Mouse (Mus musculus): ENCODE data around the gene Topaz1.
"Not testable (repeated sequence)": the region's sequence is repeated elsewhere in the genome, so short reads cannot be mapped to it uniquely, and the experiment has no call there.

Topaz1 gene

GRCm38 (mm10) chr9:122807186-122807585, 60.0 kb downstream of the Topaz1 start:
- ATAC-seq (ENCODE audit: insufficient number of reproducible peaks, low FRiP score, low TSS enrichment) = no peak

DNA sequence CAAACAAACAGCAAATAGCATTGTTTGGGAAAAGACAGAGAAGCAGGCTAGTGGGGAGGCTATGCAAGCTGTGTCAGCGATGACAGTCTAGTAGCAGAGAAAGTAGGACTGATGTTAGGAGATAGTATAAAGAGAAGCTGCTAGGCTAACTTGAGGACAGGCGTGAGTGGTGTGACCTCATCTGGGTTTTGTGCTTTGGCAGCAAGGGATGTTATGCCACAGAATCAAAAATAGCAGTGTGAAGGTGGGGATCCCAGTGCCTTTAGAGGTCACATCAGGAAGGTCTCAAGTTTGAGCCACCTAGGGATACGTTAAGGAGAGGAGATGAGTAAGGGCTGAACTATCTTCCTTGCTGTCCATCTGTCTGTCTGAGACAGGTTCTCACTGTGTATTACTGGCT, 63.1 kb downstream of the Topaz1 start:
- no peak for ATAC-seq (ENCODE audit: insufficient number of reproducible peaks, low FRiP score, low TSS enrichment)

GRCm38 (mm10) chr9:122812386-122812785, 65.2 kb downstream of the Topaz1 start:
- ATAC-seq (ENCODE audit: insufficient number of reproducible peaks, low FRiP score, low TSS enrichment) = no peak

- no peak for ATAC-seq (ENCODE audit: insufficient number of reproducible peaks, low FRiP score, low TSS enrichment)
Observed at GRCm38 (mm10) chr9:122814775-122815174, 67.6 kb downstream of the Topaz1 start.

DNA sequence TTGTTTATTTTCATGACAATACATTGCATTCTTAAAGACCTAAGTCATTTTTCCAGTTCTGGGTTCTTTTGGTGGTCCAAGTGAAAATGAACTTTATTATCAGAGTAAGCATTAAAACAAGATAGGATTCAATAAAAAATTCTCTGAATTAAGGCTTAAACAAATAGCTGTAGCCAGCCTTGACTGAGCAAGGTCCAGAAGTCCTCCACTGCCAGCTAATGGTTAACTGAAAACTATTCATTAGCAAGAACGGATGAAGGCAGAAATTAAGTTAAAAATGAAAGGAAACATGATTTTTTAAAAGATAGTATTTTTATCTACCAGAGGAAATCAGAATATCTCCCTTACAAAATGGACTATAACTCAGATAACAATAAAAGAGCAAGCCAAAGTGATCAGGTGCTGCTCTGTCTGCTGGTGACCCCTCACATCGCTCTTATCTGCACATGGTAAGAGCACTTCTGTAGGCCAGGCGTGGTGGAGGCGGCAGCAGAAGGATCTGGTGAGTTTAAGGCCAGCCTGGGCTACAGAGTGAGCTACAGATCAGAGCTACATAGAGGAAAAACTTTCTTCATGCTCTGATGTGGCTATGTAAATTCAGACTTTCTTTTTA, 68.2 kb downstream of the Topaz1 start:
- ATAC-seq (ENCODE audit: insufficient number of reproducible peaks, low FRiP score, low TSS enrichment) = no peak

- no peak for ATAC-seq (ENCODE audit: insufficient number of reproducible peaks, low FRiP score, low TSS enrichment)
Observed at GRCm38 (mm10) chr9:122823374-122824017, 76.3 kb downstream of the Topaz1 start.

DNA sequence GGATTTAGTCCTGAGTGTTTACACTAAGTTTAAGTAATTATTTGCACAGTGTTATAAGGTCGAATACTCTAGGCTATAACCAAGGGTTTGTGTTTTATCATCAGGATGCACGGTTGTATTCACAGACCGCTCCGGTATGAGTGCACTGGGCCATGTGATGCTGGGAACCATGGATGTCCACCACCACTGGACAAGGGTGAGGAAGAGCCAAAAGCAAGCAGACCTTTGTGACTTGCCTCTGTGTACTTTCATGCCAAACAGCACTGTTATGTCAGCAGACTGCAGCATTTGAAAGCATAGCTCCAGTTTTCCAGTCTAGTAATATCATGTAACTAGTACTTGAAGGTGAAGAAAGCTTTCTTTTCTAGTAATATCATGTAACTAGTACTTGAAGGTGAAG, 79.6 kb downstream of the Topaz1 start:
- no peak for ATAC-seq (ENCODE audit: insufficient number of reproducible peaks, low FRiP score, low TSS enrichment)

DNA sequence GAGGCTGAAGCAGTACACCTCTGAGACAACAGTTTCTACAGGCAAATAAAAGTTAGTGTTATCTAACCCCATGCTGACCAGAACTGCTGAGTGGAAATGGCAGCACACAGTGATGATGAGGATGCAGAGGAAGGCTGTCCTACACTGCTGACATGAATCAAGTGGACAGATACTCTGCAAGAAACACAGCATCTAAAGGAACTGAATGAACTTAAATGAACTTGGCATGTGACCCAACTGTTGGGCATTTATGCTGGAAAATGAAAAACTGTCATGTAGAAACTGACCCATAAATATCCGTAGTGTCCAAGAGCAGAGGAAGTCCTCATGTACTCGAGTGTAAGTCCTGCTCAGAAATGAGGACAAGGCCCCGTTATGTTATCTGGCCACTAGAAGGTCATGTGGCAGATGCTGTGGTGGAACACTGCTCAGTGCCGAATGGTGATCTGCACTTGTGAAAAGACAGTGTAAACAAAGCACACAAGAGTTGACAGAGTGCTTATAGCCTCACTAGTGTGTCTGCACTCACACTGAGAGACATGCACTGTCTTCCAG, 82.8 kb downstream of the Topaz1 start:
- no peak for ATAC-seq (ENCODE audit: insufficient number of reproducible peaks, low FRiP score, low TSS enrichment)

GRCm38 (mm10) chr9:122836126-122836525, 89.0 kb downstream of the Topaz1 start:
- ATAC-seq (ENCODE audit: insufficient number of reproducible peaks, low FRiP score, low TSS enrichment) = no peak

- no peak; the same call in 1 of the 2 replicates for ATAC-seq (ENCODE audit: insufficient number of reproducible peaks, low FRiP score, low TSS enrichment)
Observed at GRCm38 (mm10) chr9:122836790-122837189, 89.6 kb downstream of the Topaz1 start.

DNA sequence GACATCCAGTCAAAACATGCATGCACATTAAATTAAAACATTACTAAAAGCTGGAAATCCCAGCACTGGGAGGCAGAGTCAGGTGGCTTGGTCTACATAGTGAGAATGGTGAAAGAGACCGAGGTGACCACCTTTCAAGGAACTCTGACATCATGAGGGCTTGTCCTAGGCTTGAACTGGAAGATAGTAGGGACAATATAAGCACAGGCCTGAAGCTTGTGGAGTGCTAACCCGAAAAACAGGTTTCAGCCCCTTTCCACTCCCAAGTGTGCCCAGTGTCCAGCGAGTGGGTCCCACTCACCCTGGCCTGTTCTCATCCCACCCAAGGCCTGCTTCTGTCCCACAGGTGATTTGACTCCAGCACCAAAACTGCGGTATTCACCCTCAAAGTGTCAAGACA, 90.1 kb downstream of the Topaz1 start:
- ATAC-seq (ENCODE audit: insufficient number of reproducible peaks, low FRiP score, low TSS enrichment) = no peak

DNA sequence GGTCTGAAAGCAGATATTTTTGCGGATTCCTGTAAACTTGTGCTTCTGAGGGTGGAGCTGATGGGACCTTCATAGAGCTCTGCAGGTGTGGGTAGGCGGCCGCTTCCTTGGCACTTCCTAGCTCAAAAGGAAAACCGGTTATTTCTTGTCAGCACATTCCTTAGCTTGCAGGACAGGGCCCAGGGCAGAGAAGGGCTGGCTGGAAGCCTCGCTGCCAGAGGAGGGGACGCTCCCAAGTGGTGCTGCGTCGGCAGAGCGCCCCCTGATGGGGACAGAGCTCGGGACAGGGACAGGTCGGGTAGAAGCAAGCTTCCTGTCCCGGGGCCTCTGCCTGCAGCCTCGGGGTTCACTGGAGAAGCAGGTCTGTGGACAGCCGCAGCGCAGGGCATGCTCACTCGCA, 90.5 kb downstream of the Topaz1 start:
- no peak for ATAC-seq (ENCODE audit: insufficient number of reproducible peaks, low FRiP score, low TSS enrichment)

- no peak for ATAC-seq (ENCODE audit: insufficient number of reproducible peaks, low FRiP score, low TSS enrichment)
Observed at GRCm38 (mm10) chr9:122843760-122844159, 96.6 kb downstream of the Topaz1 start, which contains the start of gene Gm35549. Gm35549 (minus strand) TSS chr9:122844035.

DNA sequence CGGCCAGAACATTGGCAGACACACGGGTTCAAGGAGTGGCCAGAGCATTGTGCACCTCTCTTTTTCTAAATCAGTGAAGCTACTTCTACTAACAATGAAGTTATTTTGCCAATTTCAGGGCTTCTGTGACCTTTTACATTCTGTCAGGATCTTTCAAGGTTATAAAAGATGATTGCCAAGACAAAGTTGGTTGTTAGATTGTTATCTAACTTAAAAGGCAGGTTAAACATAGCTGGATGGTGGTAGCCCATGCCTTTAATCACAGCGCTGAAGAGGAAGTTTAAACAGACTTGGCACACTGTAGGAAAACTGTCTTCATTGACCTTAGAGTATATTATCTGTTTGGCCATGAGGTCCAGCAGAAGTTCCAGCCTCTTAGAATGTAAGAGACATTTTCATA, 98.5 kb downstream of the Topaz1 start:
- ATAC-seq (ENCODE audit: insufficient number of reproducible peaks, low FRiP score, low TSS enrichment) = no peak

GRCm38 (mm10) chr9:122846156-122846555, 99.0 kb downstream of the Topaz1 start:
- no peak for ATAC-seq (ENCODE audit: insufficient number of reproducible peaks, low FRiP score, low TSS enrichment)

GRCm38 (mm10) chr9:122847811-122848311, 100.7 kb downstream of the Topaz1 start:
- ATAC-seq (ENCODE audit: insufficient number of reproducible peaks, low FRiP score, low TSS enrichment) = not testable (repeated sequence)
